ENCODE assay signal across 22 mouse cellular contexts in genomic region chr12:100031681-100032080, GRCm38 (mm10).
"Had no signal": no experiment of that assay in that cellular context is flagged by ENCODE, and none has a peak within 500 bp of the region (broad histone marks: within the 10 kb centered on the region; RNA-seq: fewer than 3 reads in every experiment).

No protein-coding gene starts in this region.

- H3K27me3 ChIP-seq: heart, embryonic 13.5 days; heart, embryonic 15.5 days; hindbrain, embryonic 12.5 days; intestine, embryonic 15.5 days; limb, embryonic 12.5 days; liver, embryonic 13.5 days had no signal

- H3K27ac ChIP-seq: gastrocnemius, adult 2 months; heart, embryonic 13.5 days; heart, embryonic 15.5 days; hindbrain, embryonic 10.5 days; hindbrain, embryonic 12.5 days; hindbrain, embryonic 14.5 days; intestine, embryonic 15.5 days; layer of hippocampus, adult 2 months; left cerebral cortex, adult 2 months; limb, embryonic 10.5 days; limb, embryonic 12.5 days; liver, embryonic 13.5 days had no signal

- H3K9me3 ChIP-seq: heart, embryonic 13.5 days; heart, embryonic 15.5 days; hindbrain, embryonic 10.5 days; hindbrain, embryonic 12.5 days; intestine, embryonic 15.5 days; limb, embryonic 10.5 days; liver, embryonic 13.5 days had no signal

- H3K4me1 ChIP-seq: heart, embryonic 13.5 days; heart, embryonic 15.5 days; hindbrain, embryonic 10.5 days; hindbrain, embryonic 12.5 days; intestine, embryonic 15.5 days; limb, embryonic 10.5 days; limb, embryonic 12.5 days; liver, embryonic 13.5 days had no signal

- H3K36me3 ChIP-seq: heart, embryonic 13.5 days; heart, embryonic 15.5 days; hindbrain, embryonic 10.5 days; hindbrain, embryonic 12.5 days; intestine, embryonic 15.5 days; limb, embryonic 10.5 days; limb, embryonic 12.5 days; liver, embryonic 13.5 days had no signal

- DNase-seq: gastrocnemius, adult 2 months; gastrocnemius, postnatal 10 days; gastrocnemius, postnatal 25 days; heart, postnatal 14 days; heart, postnatal 4 days; kidney, adult 18-20 months; kidney, adult 8-10 months; kidney, postnatal 10 days; kidney, postnatal 25 days; kidney, postnatal 4 days; liver; liver, embryonic 13.5 days had no signal

- H3K4me3 ChIP-seq: gastrocnemius, adult 2 months; heart, embryonic 13.5 days; heart, embryonic 15.5 days; hindbrain, embryonic 10.5 days; hindbrain, embryonic 12.5 days; intestine, embryonic 15.5 days; layer of hippocampus, adult 2 months; left cerebral cortex, adult 2 months; limb, embryonic 10.5 days; limb, embryonic 12.5 days; liver, embryonic 13.5 days had no signal
